Mouse (Mus musculus): ENCODE measurements around the gene Tectb. TPM values are rescaled to one million over a fixed set of nuclear protein-coding genes. Genes with fewer than 3 reads are reported as not detected.
"Not testable (repeated sequence)": the region's sequence is repeated elsewhere in the genome, so short reads cannot be mapped to it uniquely, and the experiment has no call there.

Gene Tectb
- polyA plus RNA-seq, 1 experiment from 2014 or later: 0.09 TPM

- TF ChIP-seq CTCF (IDR thresholded peaks at IDR 0.05; ENCODE audit: low read depth): no peak
- TF ChIP-seq EP300 (IDR thresholded peaks at IDR 0.05; ENCODE audit: low read depth): no peak
- no peak overlapping the region for H3K9ac ChIP-seq (replicated peaks)
- no peak overlapping the region for H3K4me3 ChIP-seq (ENCODE audit: low read depth, low read length)
- H3K27me3 ChIP-seq (ENCODE audit: insufficient read depth, low read length): no peaks in the 10 kb centered on the region
- ATAC-seq (no peak), DNase-seq (no peak)
- H3K4me2 ChIP-seq (ENCODE audit: low read depth, low read length): no peak overlapping the region
- H3K36me3 ChIP-seq (replicated peaks; ENCODE audit: insufficient read depth, low read length): no peaks in the 10 kb centered on the region
- peaks cover 2% of the 10 kb centered on the region; the same call in 1 of the 2 replicates for H3K9me3 ChIP-seq (ENCODE audit: low read length)
- H3K27ac ChIP-seq (ENCODE audit: low read depth): no peak overlapping the region
- 0 out of 2 replicates have a peak, but pooled peaks cover 2% of the 10 kb centered on the region for H3K4me1 ChIP-seq (ENCODE audit: insufficient read depth)
- WGBS (ENCODE audit: insufficient replicate concordance): 44% methylated on average over 2 of the region's 2 CpGs
Measured at GRCm38 (mm10) chr19:55167741-55168140, 12.8 kb upstream of the Tectb start.

GRCm38 (mm10) chr19:55168360-55168759 is 12.2 kb upstream of the Tectb start:
- H3K36me3 ChIP-seq (replicated peaks; ENCODE audit: insufficient read depth, low read length): no peaks in the 10 kb centered on the region
- 77% methylated on average over 6 of the region's 6 CpGs for WGBS (ENCODE audit: insufficient replicate concordance)
- H3K27ac ChIP-seq (ENCODE audit: low read depth): no peak overlapping the region
- H3K4me2 ChIP-seq (ENCODE audit: low read depth, low read length): no peak overlapping the region
- H3K27me3 ChIP-seq (ENCODE audit: insufficient read depth, low read length): no peaks in the 10 kb centered on the region
- ATAC-seq (no peak), DNase-seq (no peak)
- 0 out of 2 replicates have a peak, but pooled peaks cover 2% of the 10 kb centered on the region for H3K4me1 ChIP-seq (ENCODE audit: insufficient read depth)
- H3K4me3 ChIP-seq (ENCODE audit: low read depth, low read length): no peak overlapping the region
- no peak overlapping the region for H3K9ac ChIP-seq (replicated peaks)
- peaks cover 2% of the 10 kb centered on the region; the same call in 1 of the 2 replicates for H3K9me3 ChIP-seq (ENCODE audit: low read length)
- no peak for TF ChIP-seq CTCF (IDR thresholded peaks at IDR 0.05; ENCODE audit: low read depth)
- TF ChIP-seq EP300 (IDR thresholded peaks at IDR 0.05; ENCODE audit: low read depth): no peak

- H3K27ac ChIP-seq (ENCODE audit: low read depth); H3K9ac ChIP-seq (replicated peaks); H3K4me1 ChIP-seq (ENCODE audit: insufficient read depth); H3K36me3 ChIP-seq (replicated peaks; ENCODE audit: insufficient read depth, low read length); H3K9me3 ChIP-seq (ENCODE audit: low read length); ATAC-seq; H3K4me2 ChIP-seq (ENCODE audit: low read depth, low read length); H3K4me3 ChIP-seq (ENCODE audit: low read depth, low read length); DNase-seq; H3K27me3 ChIP-seq (ENCODE audit: insufficient read depth, low read length): not testable (repeated sequence)
- whole genome bisulfite sequencing (ENCODE audit: insufficient replicate concordance): 80% methylated on average over 8 of the region's 8 CpGs
Measured at GRCm38 (mm10) chr19:55169236-55169729, 11.2 kb upstream of the Tectb start.

DNA sequence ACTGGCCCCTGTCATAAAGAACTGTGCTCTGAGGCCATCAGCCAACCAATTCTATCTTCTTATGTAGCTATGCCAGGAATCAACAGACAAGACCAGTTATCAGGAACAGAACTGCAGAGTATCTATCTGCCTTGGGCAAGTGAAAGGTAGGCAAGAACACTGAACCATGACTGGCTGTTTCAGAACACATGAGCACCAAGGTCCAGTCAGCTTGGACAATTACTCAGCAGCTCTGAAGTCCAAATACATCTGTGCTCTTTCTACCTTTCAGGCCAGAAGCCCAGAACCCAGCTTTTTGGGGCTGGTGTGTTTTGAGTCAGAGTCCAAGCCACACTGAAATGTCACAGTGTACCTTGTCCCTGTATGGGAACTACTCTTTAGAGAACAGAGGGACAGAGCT is 10.1 kb upstream of the Tectb start:
- DNase-seq (no peak), ATAC-seq (no peak)
- Histone ChIP-seq H3K4me2 (ENCODE audit: low read depth, low read length) (no peak overlapping the region), H3K9ac (replicated peaks) (no peak overlapping the region), H3K27ac (ENCODE audit: low read depth) (no peak overlapping the region), H3K4me3 (ENCODE audit: low read depth, low read length) (no peak overlapping the region), H3K9me3 (ENCODE audit: low read length) (peaks cover 2% of the 10 kb centered on the region; the same call in 1 of the 2 replicates), H3K36me3 (replicated peaks; ENCODE audit: insufficient read depth, low read length) (no peaks in the 10 kb centered on the region), H3K27me3 (ENCODE audit: insufficient read depth, low read length) (no peaks in the 10 kb centered on the region), H3K4me1 (ENCODE audit: insufficient read depth) (0 out of 2 replicates have a peak, but pooled peaks cover under 1% of the 10 kb centered on the region)
- no peak for TF ChIP-seq CTCF (IDR thresholded peaks at IDR 0.05; ENCODE audit: low read depth)
- no peak for TF ChIP-seq EP300 (IDR thresholded peaks at IDR 0.05; ENCODE audit: low read depth)

DNA sequence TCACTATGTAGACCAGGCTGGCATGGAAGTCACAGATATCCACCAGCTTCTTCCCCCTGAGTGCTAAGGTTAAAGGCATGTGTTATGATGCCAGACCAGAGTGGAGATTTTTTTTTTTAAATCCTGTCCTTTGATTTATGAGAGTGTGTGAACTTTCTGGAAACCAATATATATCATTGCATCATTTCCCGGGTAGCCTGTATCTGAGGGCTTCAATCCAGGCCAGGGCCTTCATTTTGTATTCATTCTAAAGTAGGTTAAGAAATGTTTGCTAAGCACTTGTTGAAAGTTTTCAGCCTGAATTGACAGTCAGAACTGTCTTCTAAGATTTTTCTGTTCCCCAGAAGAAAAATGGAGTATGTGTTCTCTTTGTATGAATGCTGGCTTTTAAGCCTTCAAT is 8.9 kb upstream of the Tectb start:
- peaks cover 2% of the 10 kb centered on the region; the same call in 1 of the 2 replicates for H3K9me3 ChIP-seq (ENCODE audit: low read length)
- no peaks in the 10 kb centered on the region for H3K36me3 ChIP-seq (replicated peaks; ENCODE audit: insufficient read depth, low read length)
- DNase-seq (no peak), ATAC-seq (no peak)
- H3K27ac ChIP-seq (ENCODE audit: low read depth): no peak overlapping the region
- H3K4me3 ChIP-seq (ENCODE audit: low read depth, low read length): no peak overlapping the region
- no peak for TF ChIP-seq CTCF (IDR thresholded peaks at IDR 0.05; ENCODE audit: low read depth)
- TF ChIP-seq EP300 (IDR thresholded peaks at IDR 0.05; ENCODE audit: low read depth): no peak
- no peak overlapping the region for H3K9ac ChIP-seq (replicated peaks)
- H3K27me3 ChIP-seq (ENCODE audit: insufficient read depth, low read length): no peaks in the 10 kb centered on the region
- WGBS (ENCODE audit: insufficient replicate concordance): 67% methylated on average over 1 of the region's 1 CpGs
- no peak overlapping the region for H3K4me2 ChIP-seq (ENCODE audit: low read depth, low read length)
- H3K4me1 ChIP-seq (ENCODE audit: insufficient read depth): no peaks in the 10 kb centered on the region

DNA sequence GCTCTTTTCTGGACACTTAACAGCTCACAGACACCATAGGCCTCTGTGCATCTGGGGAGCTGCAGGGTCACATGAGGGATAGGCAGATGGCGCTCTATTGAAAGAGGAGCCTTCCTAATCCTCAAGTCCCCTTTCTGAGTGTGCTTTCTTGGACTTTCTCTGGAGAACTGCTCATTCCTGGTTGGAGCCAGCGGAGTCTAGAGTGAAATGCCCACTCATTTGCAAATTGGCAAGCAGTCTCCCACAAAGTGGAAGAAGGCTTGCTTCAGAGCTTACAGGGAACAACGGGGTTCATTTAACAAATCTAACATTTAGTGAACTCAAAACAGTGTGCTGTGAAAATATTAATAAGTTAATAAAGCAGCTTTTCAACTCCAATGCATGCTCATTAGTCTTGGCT is 3.4 kb upstream of the Tectb start:
- Histone ChIP-seq H3K9me3 (ENCODE audit: low read length) (no peaks in the 10 kb centered on the region), H3K27ac (ENCODE audit: low read depth) (no peak overlapping the region), H3K4me3 (ENCODE audit: low read depth, low read length) (no peak overlapping the region), H3K36me3 (replicated peaks; ENCODE audit: insufficient read depth, low read length) (no peaks in the 10 kb centered on the region), H3K9ac (replicated peaks) (no peak overlapping the region), H3K27me3 (ENCODE audit: insufficient read depth, low read length) (no peaks in the 10 kb centered on the region), H3K4me2 (ENCODE audit: low read depth, low read length) (no peak overlapping the region), H3K4me1 (ENCODE audit: insufficient read depth) (no peaks in the 10 kb centered on the region)
- no peak for ATAC-seq
- WGBS (ENCODE audit: insufficient replicate concordance): 85% methylated on average over 3 of the region's 3 CpGs
- TF ChIP-seq CTCF (IDR thresholded peaks at IDR 0.05; ENCODE audit: low read depth): no peak
- no peak for TF ChIP-seq EP300 (IDR thresholded peaks at IDR 0.05; ENCODE audit: low read depth)
- no peak for DNase-seq

DNA sequence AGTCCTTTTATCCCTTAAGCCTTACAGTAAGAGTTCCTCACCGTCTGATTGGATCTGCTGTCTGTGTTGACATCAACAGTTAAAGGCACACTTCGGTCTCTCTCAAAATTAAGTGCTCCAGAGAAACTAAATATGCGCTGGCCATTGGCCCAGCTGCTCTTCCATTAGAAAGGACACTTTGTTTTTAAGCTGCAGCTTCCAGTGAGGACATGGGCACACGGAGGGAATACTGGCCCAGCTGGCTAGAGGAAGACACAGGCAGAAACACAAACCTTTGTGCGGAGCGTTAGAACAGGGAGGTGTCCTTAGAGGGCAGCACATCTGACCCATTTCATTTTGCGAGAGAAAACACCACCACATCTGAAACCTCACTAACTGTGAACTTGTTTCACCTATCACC is 3.9 kb downstream of the Tectb start:
- Histone ChIP-seq H3K4me1 (ENCODE audit: insufficient read depth) (no peaks in the 10 kb centered on the region), H3K36me3 (replicated peaks; ENCODE audit: insufficient read depth, low read length) (no peaks in the 10 kb centered on the region), H3K9ac (replicated peaks) (no peak overlapping the region), H3K27me3 (ENCODE audit: insufficient read depth, low read length) (no peaks in the 10 kb centered on the region), H3K4me3 (ENCODE audit: low read depth, low read length) (no peak overlapping the region), H3K27ac (ENCODE audit: low read depth) (no peak overlapping the region), H3K4me2 (ENCODE audit: low read depth, low read length) (no peak overlapping the region), H3K9me3 (ENCODE audit: low read length) (no peaks in the 10 kb centered on the region)
- ATAC-seq (no peak), DNase-seq (no peak)
- WGBS (ENCODE audit: insufficient replicate concordance): 70% methylated on average over 7 of the region's 7 CpGs
- TF ChIP-seq EP300 (IDR thresholded peaks at IDR 0.05; ENCODE audit: low read depth) (no peak), CTCF (IDR thresholded peaks at IDR 0.05; ENCODE audit: low read depth) (no peak)

All from liver, postnatal 0 days (tissue).